Mouse (Mus musculus) left cerebral cortex, adult 9 months (tissue): ENCODE data around the gene Cacna1c.
"Not testable (repeated sequence)": the region's sequence is repeated elsewhere in the genome, so short reads cannot be mapped to it uniquely, and the experiment has no call there.

ENCODE experiments used
- DNase-seq, 2 experiments: peaks; one replicate each; pipeline ENCODE4 v3.0.0; 2022; ENCODE audit warnings: low spot score in 2 of 2

Cacna1c gene

DNA sequence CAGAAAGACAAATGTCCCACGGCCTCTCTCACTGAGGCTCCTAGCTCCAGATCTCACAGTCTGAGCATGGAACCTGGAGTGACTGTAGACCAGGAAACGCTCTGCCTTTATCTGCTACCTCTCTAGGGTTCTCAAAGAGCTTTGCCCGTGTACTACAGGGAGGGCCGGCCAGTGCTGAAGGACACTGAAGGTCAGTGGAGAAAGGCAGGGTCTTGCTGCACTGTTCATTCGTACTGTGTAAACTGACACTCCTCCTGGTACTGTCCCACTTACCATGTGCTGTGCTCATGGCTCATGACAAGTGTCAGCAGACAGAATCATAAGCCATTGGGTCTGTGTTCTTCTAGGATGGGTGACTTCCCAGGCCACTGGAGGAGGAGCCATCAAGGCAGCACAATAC is 17.2 kb upstream of the Cacna1c start:
- DNase-seq, result no peak

DNA sequence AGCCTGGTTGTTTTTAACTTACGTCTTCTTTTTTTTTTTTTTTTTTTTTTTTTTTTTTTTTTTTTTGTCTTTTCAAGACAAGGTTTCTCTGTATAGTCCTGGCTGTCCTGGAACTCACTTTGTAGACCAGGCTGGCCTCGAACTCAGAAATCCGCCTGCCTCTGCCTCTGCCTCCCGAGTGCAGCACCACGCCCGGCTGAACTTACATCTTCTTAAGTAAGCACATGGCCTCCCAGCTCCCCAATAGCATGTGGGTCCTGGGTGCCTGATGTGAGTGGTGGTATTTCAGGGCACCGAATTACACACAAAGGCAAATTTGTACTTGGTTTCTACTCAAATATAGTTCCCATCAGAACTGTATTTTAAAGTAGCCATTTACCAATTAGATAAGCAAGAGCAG is 9.8 kb upstream of the Cacna1c start:
- not testable (repeated sequence) for DNase-seq

GRCm38 (mm10) chr6:119204915-119205314 is 8.7 kb upstream of the Cacna1c start:
- no peak for DNase-seq

DNA sequence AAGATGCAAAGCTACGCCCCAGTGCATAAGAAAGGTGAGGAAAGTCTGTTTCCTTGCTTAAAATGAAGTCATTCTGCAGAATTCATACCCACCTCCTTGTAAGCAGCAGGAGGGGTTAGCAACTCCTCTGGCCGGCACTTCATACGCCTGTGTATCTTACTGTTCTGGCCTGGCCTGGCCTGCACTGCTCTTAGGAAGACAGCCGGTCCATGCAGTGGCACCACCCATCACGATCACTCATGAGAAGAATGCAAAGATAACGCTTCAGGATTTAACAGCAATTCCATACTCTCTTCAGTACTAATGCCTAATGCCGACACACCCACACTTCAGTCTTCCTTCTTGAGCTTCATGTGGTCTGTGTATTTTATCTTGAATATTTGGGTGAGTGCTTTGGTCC is 8.1 kb upstream of the Cacna1c start:
- no peak for DNase-seq

GRCm38 (mm10) chr6:119201575-119201974 is 5.4 kb upstream of the Cacna1c start:
- DNase-seq, result no peak

DNA sequence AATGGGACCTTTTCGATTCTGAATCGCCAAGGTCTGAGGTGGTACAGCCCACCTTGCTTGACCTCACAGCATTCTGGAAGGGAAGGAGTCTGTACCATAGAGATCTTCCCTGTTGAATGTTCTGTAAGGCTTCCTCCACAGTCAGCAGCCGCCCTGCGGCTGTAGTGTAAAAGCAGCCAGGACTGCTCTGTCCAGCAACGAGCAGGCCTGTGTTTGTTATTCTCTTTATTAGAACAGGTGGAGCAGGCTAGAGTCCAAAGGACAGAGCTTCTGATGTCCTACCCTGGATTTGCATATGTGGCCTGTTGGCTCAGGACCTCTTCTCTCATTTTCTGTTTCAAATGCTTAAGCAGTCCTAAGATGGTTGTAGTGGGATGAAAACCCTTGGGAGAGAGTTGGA is 4.1 kb upstream of the Cacna1c start:
- no peak for DNase-seq

GRCm38 (mm10) chr6:119199274-119199879 is 3.2 kb upstream of the Cacna1c start:
- DNase-seq, result no peak

DNA sequence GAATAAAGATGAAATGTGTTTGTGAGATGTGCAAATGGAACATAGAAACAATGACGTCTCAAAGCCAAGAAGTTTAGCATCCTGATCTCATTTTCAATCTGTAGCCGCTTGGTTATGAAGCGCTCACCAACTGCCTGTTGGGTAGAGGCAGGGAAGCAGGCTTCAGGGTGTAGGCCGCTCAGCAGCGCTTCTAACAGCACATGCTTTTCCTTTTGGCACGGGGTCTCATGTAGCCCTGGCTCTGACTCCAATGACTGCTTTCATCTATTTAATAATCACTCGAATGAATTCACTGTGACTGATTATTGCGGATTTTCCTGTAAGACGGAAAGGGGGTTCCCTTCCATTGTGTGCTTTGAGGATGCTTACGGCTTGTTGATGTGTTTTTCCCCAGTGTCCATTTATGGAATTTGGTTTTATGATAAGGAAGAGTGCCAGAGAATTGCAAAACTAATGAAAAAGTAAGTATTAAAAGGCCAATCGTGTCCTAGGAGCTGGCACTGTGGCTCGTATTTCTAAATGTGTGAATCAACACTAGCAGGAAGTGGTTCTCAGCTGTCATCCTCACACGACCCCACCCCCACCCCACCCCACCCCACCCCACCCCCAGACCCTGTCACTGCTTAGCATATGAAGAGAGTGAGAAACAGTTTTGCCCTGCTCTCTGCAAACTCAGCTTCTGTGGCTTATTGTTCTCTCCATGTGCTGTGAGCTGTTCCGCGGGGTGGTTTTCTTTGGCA is 2.5 kb upstream of the Cacna1c start:
- DNase-seq, result no peak

- no peak for DNase-seq
These were observed 1.6 kb downstream of the Cacna1c start for GRCm38 (mm10) chr6:119194601-119195000.

DNA sequence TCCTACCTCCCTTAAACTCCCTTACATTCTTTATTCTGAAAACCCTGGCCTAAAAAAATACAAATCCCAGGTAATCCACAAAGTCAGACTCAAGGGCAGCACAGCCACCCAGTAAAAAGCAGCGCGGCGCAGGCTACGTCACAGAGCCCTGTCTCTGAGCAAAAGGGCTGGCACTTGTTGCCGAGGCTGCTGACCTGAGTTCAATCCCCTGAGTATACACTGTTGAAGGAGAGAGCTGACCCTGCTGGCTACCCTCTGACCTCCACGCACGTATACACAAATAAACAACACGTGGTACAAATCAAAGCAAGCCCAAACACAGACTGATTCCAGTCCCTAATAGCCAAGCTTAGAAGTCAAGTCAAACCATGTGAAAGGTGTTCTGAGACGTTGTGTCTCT is 2.1 kb downstream of the Cacna1c start:
- no peak for DNase-seq

DNA sequence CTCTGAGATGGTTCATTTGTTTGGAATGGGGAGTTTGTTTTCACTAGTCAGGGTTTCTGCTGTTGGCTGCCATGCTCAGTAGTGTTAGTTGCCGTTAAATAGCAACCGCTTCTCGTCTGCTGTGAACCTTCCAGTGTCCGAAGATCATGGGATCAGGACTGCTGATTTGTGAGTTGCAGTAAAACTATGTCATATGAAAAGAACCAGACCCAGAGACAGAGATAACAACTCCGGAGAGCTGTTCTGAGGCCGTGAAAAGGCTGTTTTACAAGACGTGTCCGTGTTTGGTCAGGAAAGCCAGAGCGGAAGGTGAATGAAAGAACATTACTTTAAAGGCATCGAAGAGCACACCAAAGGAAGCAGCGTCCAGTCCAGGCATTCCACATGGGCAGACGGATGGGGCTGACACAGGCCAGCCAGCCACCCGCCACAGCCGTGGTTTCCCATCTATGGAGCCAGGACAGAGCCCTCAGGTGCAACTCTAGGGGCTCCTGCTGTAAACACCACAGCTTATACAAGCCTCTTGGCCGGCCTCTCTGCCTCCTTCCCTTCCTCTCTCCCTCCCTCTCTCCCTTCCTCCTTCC is 2.6 kb downstream of the Cacna1c start:
- DNase-seq, result no peak

- no peak for DNase-seq
These were observed 4.7 kb downstream of the Cacna1c start for GRCm38 (mm10) chr6:119191478-119191877.

- no peak for DNase-seq
These were observed 8.6 kb downstream of the Cacna1c start for GRCm38 (mm10) chr6:119187631-119188030.

- DNase-seq, result peak in 1 of 2 experiments; percentile 38
These were observed 9.6 kb downstream of the Cacna1c start for GRCm38 (mm10) chr6:119186658-119187057.

GRCm38 (mm10) chr6:119183781-119184180 is 12.4 kb downstream of the Cacna1c start:
- no peak for DNase-seq

DNA sequence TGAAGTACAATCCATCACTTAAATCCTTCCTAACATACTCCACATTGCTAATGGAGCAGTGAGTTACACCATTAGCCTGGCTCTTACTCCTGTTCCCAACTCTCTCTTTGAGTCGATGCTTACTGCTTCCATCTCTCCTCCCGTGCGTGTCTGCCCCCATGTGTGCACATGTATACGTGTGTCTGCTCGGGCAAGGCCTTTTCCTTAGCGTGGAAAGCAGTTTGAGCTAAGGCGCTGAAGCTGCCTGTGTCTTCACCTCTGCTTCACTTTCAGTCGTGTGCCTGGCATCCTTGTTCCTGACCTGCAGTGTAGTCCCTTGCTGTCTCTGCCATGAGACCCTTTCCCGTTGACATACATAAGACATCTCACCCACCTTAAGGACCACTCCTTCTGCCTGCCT is 14.0 kb downstream of the Cacna1c start:
- DNase-seq, result no peak

DNA sequence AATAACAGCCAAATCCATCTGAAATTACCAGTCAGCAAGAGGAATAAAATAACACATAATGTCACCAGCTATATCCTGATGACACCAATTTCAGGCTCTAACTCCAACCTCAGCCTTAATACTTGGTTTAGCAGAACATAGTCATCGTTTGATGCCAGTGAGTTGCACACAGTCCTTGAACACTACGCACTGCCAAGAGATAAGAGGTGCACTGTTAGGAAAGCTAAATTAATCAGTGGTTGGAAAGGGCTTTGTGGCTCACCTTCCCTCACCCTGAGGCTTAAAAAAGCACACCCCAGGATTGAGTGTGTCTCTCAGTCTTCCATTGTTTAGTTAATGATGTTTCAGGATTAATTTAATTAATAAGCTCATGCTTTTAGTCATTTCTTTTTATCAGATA is 16.0 kb downstream of the Cacna1c start:
- no peak for DNase-seq

- no peak for DNase-seq
These were observed 19.1 kb downstream of the Cacna1c start for GRCm38 (mm10) chr6:119177101-119177500.

- no peak for DNase-seq
These were observed 20.1 kb downstream of the Cacna1c start for GRCm38 (mm10) chr6:119176103-119176502.

GRCm38 (mm10) chr6:119175078-119175853 is 21.0 kb downstream of the Cacna1c start, which contains the start of gene Dcp1b:
Gene Dcp1b (plus strand): TSS chr6:119175253.
- peak; percentile 57 to 84 for DNase-seq

DNA sequence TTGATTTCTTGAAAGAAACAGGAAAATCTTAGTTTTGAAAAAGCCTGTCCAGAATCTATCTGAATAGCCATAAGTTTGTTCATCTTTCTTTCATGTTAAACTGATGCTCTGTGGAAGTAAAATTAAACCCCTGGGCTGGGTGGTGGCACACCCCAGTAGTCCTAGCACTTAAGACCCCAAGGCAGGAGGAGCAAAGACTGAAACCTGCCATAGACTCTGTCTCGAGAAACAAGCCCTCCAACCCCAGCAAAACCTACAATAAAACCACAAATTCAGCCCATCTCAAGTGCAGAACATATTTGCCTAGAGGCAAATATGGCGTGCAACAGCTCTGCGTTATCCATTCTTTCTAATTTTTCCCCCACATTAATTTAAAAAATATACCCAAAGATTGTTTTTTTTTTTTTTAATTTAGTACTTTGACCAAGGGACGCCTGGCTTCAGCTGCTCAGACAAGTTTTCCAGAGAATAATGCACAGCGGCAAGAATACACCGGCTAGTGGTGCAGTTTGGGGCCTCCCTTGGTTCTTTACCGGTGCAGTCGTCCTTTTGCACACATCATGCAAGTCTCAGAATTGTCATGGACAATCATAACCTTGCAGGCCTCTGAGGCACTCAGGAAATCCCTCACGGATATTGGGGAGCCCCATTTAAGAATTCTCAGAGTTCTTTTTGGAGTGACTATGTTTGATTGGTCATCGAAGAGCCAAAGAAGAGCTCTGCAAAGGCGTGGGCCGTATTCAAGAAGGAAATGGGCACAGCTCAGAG is 21.7 kb downstream of the Cacna1c start:
- no peak for DNase-seq

DNA sequence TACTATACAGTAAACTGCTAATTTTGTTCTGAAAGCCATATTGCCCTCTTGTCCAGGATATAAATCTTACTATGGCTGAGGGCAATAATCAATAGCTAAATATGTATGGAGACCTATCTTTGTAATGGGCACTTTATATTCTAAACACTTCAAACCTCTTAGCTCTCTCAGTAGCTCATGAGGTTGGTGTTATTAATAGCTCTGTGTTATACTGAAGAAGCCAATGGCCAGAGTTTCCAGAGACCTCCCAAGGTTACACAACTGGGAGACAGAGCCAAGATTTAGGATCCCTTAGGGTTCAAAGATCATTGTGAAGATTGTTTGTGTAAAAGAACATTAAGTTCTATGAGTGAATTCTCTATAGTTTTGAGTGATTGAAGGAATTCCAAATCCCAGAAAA is 30.5 kb downstream of the Cacna1c start:
- DNase-seq, result no peak
